Mouse (Mus musculus) cerebellum, postnatal 4 days (tissue): ENCODE results near the gene Kcnj9.

Source experiments
- DNase-seq, 2 experiments: peaks; one replicate each; pipeline ENCODE4 v3.0.0; 2022; ENCODE audit warnings: low spot score in 2 of 2, mixed read lengths in 1 of 2

Gene Kcnj9

DNA sequence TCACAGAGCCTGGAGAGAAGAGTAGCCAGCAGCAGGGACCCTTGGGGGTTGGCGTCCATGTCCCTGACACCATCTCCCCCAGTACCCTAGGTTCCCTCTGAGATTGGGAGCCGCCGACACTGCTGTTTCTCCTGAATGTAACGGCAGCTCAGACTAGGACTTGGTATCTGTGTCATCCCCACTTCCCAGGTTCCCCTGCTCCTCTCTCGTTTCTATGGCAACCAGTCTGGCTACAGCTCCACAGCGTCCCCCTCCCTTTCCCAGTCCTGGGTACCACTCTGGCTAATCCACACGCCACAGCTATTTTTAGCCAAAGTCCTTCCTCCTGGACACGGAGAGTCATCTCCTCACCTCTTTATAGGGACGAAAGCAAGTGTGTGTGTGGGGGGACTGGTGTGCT is at the start of gene Kcnj9:
TSS of gene Kcnj9 (minus strand) at position 188 of the 400 bp plus-strand sequence.
- peak in 1 of 2 experiments; percentile 57 for DNase-seq

DNA sequence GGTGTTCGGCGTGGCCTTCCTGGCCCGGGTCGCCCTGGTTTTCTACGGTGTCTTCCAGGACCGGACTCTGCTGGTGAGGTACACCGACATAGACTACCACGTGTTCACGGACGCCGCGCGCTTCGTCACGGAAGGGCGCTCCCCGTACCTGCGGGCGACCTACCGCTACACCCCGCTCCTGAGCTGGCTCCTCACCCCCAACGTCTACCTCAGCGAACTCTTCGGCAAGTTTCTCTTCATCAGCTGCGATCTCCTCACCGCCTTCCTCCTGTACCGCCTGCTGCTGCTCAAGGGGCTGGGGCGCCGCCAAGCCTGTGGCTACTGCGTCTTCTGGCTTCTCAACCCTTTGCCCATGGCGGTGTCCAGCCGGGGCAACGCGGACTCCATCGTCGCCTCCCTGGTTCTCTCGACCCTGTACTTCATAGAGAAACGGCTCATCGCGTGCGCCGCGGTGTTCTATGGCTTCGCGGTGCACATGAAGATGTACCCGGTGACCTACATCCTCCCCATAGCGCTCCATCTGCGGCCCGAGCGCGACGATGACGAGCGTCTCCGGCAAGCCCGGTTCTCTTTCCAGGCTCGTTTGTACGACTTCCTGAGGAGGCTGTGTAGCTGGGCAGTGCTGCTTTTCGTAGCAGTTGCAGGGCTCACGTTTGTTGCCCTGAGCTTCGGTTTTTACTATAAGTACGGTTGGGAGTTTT is 47.8 kb upstream of the Kcnj9 start:
- peak in 1 of 2 experiments; percentile 30 for DNase-seq

GRCm38 (mm10) chr1:172376198-172376667 is 47.1 kb upstream of the Kcnj9 start, which contains the start of gene Pigm:
Pigm (plus strand) TSS chr1:172376546.
- peak; percentile 89 to 97 for DNase-seq

DNA sequence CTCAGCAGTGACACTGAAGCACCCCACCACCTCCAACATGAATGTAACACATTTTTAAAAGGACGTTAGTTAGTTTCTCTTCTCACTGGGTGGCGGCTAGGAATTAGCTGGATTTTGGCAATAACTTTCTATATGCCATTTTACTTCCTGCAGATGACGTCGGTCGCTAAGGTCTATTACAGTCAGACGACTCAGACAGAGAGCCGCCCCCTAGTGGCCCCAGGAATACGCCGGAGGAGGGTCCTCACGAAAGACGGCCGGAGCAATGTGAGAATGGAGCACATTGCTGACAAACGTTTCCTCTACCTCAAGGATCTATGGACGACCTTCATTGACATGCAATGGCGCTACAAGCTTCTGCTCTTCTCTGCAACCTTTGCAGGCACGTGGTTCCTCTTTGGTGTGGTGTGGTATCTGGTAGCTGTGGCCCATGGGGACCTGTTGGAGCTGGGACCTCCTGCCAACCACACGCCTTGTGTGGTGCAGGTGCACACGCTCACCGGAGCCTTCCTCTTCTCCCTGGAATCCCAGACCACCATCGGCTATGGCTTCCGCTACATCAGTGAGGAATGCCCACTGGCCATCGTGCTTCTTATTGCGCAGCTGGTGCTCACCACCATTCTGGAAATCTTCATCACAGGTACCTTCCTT is 39.8 kb upstream of the Kcnj9 start:
- DNase-seq: peak; percentile 44 to 67

DNA sequence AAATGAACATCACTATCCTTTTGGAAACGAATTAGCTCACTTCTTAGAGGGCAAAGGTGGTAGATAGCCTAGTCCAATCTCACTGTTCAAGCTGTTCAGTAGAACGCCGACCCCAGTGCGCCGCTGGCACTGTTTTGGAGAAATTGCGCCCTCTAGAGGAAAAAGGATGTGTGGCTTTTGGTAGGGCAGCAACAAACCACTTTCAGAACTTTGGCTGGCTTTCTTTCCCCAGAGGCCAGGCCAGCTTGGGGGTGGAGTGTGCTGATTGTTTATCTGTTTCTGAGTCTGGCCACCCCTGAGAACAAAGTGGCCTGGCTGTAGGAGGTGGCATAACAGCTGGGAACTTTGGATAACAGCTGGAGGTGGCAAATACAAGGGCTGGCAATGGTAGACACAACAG is 35.6 kb upstream of the Kcnj9 start:
- DNase-seq: peak in 1 of 2 experiments; percentile 65

DNA sequence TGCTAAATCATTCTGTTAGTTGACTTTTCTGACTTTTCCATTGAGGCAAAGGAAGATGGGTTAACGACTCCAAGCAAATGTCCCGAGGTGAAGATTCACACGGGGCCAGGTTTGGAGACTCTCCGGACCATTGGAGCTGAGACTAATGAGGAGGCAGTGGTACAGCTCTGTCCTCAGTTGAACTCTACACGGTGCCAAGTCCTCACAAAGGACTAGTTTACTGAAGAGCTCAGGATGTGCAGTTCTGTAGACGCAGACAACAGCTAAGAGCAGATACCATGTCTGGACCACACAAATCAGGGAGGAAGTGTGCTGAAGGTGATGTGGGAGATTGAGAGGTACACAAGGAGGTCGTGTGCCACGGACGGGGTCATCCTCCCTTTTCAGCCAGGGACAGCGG is 29.2 kb upstream of the Kcnj9 start:
- DNase-seq: no peak

DNA sequence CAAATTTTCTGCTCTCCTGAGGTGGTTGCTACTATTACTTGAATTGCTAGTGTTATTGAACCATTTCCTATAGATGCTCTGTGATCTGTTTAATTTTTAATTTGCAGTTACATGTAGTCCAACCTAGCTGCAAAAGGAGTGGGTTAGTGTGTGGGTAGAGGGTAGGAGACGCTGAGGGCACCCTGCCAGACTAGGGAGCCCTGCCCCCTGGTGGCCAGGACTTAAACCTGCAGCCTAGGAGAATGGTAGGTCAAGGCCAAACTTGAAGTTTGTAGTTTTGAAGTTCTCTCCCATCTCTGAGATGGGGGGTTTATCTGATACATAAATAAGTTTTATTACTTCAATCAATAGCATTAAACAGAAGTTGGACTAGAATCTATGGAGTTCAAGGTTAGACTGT is 28.4 kb upstream of the Kcnj9 start:
- DNase-seq: peak; percentile 54 to 77

DNA sequence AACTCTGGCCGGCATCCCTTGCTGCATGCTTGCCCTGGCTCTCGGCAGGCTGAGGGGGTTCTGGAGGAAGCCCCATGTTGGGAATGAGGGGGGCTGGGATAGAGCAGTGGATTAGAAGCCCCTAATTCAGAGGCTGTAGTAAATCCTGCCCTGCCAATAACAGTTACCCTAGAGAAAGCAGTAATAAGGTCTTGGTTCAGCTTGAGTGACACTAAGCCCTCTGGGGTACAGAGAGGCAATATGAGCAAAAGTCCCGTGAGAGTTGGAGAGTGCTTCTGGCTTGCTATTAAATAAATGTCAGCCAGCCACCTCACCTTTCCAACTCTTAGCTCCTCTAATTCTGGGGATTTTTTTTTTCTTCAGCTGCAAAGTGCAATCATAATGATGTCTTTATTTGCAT is 26.2 kb upstream of the Kcnj9 start:
- no peak for DNase-seq

GRCm38 (mm10) chr1:172352453-172352852 is 23.3 kb upstream of the Kcnj9 start:
- DNase-seq: no peak

DNA sequence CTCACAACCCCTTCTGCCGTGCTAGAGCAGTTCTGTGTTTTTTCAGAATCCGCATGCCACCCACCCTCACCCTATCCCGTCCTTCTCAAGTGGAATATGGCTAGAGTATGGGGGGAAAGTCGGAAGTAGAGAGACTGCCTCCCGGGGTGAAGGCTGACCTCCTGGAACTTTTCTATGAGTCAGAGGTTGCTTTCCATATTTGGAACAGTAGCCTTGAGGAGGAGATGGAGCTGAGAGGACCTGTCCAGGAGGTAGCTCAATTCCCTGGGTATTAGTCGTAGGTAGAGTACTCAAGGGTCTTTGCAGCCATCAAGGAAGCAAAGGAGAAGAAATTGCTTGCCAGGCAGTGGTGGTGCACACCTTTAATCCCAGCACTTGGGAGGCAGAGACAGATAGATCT is 22.9 kb upstream of the Kcnj9 start:
- no peak for DNase-seq

DNA sequence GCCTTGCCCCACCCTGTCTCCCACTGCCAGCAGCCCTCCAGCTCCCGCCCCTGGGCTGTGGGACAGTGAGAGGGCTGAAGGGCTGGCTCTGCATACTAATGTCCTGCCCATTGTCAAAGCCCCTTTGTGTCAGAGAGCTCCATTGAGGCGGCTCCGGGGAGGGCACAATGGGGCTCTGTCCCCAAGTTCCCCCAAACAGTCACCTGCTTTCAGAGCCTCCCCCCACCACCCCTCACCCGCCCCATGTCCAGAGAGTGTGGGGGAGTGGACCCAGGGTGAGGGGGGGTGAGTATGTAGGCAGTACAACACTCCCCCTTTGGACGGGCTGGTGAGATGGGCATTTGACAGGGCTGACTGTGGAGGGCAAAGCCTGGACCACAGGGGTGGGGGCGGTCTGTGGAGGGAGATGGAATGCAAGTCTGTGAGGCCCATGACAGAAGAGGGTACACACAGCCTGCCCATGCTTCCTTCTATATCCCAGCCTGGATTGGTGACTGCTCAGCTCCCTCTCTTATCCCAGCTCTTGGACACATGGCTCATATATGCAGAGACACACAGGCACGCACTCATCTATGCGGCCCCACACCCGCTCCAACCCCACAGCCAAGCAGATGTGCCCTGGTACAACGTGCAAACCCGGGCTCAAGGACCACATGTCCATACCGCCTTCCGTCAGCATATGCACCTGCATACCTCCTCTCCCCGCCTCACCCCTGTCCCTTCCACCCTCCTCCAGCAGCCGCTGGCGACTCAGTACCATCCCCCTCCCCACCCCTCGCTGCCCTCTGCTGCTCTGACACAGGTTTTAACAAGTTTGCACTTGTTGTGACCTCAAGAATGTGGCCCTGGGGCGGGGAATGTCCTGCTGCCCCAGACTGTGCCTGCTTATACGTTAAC is 21.0 kb upstream of the Kcnj9 start:
- DNase-seq: peak in 1 of 2 experiments; percentile 47

- DNase-seq: no peak
Measured at GRCm38 (mm10) chr1:172349504-172349903, 20.4 kb upstream of the Kcnj9 start.

GRCm38 (mm10) chr1:172347382-172347781 is 18.3 kb upstream of the Kcnj9 start:
- DNase-seq: no peak

DNA sequence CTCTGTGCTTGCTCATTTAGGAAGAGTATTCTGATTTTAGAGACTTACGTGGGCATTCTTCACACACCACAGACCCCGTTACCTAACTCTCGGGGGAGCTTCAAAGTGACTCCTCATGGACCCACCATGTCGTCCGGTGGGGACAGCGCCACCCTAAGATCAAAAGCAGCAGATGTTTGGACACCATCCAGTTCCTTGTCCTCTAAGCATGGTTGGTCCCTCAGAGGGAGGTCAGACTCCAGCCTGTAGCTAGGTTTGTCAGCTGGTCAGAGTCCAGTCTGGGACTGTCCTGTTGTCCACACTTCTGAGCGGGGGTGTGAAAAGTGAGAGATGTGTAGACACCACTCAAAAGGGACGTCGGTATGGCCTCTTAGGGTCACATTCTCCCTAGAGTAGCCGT is 17.6 kb upstream of the Kcnj9 start:
- DNase-seq: no peak

DNA sequence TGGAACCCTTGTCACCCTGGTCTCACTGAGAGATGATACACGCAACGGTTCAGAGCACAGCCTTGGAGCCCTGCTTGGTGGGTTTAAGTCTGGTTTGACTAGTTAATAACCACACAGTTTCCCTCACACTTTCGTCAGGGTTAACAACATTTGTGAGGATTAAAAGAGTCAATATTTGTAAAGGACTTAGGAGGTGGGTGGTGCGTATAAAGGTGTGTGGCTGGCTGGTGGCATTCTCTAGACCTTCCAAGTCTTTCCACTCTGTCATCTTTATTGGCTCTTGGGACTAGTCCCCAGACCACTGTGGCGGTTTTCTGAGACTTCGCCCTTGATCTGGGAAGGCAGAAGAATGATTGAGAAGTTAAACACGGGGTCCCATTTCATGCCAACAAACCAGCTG is 15.7 kb upstream of the Kcnj9 start:
- DNase-seq: no peak

DNA sequence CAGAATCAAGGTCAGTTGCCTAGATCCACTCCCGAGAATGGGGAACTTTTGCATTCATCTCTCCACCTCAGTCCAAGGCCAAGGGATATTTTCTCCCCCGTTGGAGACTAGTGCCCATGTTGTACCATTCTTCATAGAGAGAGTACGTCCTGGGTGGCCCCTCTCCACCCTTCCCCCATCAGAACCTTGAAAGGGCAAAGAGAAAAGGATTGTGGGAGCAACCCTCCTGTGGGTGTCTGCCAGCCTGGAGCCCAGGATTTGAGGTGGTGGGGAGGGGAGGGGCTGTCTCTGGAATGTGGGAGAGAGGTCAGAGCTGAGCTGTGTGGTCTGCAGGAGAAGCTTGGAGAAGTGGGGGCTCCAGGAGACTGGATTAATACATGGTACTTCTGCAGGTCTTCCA is 14.8 kb upstream of the Kcnj9 start:
- no peak for DNase-seq

GRCm38 (mm10) chr1:172342729-172343128 is 13.6 kb upstream of the Kcnj9 start:
- no peak for DNase-seq

DNA sequence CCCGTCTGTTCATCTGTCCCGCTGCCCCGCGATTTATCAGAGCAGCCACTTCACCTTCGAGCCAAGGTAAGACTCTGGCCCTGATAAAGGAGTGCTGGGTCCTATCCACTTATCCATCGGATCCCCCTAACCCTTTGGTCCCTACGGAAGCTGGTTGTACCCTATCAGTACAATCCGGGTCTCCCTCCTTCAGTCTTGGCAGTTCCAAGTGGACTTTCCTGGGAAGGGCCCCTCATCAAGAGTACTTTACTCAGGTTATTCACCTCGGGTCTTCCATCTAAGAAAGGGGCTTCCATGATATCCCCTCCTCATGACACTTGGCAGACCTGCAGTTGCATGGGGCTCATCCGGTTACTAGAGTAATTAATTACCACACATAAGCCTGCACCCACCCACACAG is 12.3 kb upstream of the Kcnj9 start:
- no peak for DNase-seq

DNA sequence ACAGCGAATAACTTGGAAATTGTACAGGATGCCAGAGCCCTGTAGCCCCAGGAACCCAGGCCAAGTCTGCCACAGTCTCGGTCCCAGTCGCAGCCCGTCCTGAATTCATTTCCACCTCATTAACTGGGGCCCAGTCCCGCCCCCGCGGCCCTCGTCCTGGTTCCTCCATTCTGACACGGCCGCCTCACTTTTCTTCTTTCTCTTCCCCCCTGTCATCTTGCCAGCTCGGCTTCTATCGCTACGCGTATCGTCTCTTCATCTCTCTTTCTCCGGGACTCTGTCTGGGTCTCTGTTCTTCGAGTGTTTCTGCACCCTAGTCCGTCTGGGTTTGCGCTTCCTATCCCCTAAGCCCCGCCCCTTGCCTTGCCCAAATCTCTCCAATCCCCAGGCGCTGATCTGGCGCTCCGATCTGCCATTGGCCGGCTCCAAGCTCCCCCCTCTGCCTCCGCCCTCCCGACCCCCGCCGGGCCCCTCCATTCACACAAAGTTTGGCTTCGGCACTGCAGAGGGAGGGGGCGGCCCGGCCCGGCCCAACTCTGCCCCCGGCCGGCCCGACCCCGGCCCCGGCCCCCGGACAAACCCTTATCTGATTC is 11.7 kb upstream of the Kcnj9 start, which contains the start of gene Kcnj10:
TSS of gene Kcnj10 (plus strand) at position 482 of the 593 bp plus-strand sequence.
- DNase-seq: peak; percentile 47 to 76

DNA sequence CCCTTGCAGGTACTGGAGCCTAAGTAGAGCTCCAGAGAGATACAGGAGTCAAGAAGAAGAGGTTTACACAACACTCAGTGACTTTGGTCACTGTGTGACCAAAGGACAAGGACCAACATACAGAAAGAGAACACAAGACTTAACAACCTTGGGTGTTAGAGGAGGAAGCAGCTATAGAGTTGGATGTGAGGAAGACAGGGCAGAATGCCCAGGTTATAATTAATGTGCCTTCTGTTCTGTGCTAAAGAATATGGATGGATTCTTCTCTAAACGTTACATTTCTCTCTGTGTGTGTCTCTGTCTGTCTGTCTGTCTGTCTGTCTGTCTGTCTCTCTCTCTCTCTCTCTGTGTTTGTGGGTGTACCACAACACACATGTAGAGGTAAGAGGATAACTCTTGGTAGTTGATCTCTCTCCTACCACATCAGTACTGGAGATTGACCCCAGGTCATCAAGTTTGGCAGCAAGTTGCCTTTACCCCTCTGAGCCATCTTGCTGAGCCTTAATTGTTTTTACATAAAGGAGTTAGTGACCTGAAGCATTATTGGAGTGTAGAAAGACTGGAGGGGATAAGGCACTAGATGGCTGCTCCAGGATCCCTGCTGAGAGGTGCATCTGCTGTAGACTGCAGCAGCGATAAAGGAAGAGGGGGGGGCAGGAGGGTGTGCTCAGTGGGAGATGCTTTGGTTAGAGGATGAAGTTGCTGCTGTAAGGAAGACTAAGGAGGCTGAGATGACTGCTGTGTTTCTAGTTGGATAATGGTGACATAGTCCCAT is 8.5 kb upstream of the Kcnj9 start:
- DNase-seq: no peak

- DNase-seq: no peak
Measured at GRCm38 (mm10) chr1:172335804-172336203, 6.7 kb upstream of the Kcnj9 start.
